Mouse (Mus musculus): ENCODE results near the gene Grhl3.

Gene Grhl3

DNA sequence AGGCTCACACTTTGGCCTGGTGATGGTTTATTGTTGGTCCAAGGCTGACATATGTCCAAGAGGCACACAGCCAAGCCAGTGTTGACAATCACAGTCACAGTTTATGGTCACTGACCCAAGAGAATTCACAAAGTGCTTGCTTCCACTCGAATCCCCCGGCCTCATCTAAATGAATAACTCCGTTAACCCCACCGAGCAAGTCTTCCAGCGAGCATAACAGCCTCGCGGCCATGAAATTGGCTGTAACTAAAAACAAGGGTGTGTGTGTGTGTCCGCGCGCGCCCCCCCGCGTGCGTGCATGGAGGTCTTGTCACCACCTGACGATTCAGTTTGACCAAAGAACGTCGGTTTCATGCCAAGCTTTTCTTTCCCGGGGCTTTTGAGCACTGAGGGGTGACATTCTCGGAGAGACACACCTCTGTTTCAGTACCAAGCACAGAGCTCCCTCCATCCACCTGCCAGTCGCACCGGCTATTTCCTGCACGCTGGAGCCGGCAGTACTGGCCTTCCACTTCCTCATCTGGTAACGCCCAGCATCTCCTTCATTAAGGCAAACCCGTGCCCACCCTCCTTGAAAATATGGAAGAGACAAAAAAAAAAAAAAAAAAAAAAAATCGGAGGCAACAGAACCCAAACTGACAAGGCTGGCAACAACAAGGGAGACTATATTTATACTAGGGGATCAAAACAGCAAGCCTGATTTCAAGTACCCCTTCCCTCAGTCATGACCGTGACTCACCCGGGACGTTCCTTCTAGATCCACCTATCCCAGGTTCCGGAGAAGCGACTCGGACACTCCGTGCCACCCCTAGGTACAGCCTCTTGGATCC lies 79.5 kb downstream of the Grhl3 start:
- DNase-seq (ENCODE audit: low spot score in 2 of 2): peak in 1 of 2 experiments; percentile 20

DNA sequence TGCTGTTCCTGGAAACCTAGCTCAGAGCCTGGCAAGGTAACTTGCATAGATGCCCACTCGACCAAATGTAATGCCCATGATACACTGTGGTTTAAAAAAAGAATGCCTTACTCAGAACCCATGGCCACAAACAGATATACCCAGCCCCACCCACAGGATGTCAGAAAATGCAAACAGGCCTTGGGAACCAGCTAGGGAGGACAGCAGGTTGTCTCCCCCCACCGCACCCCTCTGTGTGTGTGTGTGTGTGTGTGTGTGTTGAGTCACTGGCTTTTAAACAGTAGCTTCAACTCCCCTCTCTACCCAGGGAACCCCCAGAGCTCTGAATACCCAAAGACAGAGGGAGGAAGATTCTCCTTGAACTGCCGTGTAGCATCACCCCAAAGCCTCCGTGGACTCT lies 80.2 kb downstream of the Grhl3 start:
- DNase-seq (ENCODE audit: low spot score in 2 of 2): no peak

Measured in cerebellum, postnatal 4 days (tissue).